Mouse (Mus musculus) macrophage (primary cell): ENCODE data around the gene Samhd1. TPM values are rescaled to one million over a fixed set of nuclear protein-coding genes. Genes with fewer than 3 reads are reported as not detected.

ENCODE experiments used
- H3K27ac ChIP-seq: fragments of 350-480 bp; formaldehyde crosslinking; 2 replicates; pipeline ENCODE4 v1.9.0; 2021
- H3K36me3 ChIP-seq: fragments of 350-480 bp; formaldehyde crosslinking; 2 replicates; pipeline ENCODE4 v1.9.0; 2021; ENCODE audit errors: inconsistent target
- H3K4me3 ChIP-seq: fragments of 350-480 bp; formaldehyde crosslinking; 2 replicates; pipeline ENCODE4 v1.9.0; 2021; ENCODE audit errors: inconsistent target
- H3K79me2 ChIP-seq: fragments of 350-480 bp; formaldehyde crosslinking; 2 replicates; pipeline ENCODE4 v1.9.0; 2021; ENCODE audit errors: inconsistent target
- WGBS: methylation state at CpG from one replicate; pipeline ENCODE4 v1.1.7; 2026; ENCODE audit warnings: inconsistent platforms; ENCODE audit not compliant: missing documents; 5-methylcytosine and 5-hydroxymethylcytosine counted together
- polyA plus RNA-seq: library from polyadenylated mRNA; stranded (reverse); fragments of 250-400 nt; gene quantifications from 3 replicates; pipeline ENCODE4 v1.2.4, GENCODE M21; 2018; ENCODE audit warnings: inconsistent platforms

The Samhd1 gene
- polyA plus RNA-seq, 1 experiment from 2014 or later = 460 TPM

DNA sequence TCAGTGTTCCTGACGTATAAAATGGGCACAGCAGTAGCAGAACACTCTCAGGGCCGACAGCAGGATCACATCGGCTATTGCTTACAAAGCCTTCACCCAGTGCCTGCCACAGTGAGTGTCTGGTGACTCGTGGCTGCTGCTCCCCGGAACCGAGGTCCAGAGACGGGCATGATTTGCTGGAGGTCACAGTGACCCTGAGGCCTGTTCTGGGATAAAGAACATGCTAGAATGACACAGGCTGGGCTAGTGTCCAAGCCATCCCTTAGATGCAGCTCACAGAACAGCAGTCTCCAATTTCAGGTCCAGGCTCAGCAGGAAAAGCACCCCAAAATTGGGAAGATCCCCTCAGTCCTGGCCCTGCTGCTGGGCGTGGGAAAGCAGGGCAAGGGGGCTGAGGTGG is 80.8 kb downstream of the Samhd1 start:
- Histone ChIP-seq H3K79me2 (peaks cover 57% of the 10 kb centered on the region; the same call in 1 of the 2 replicates), H3K36me3 (peaks cover 22% of the 10 kb centered on the region; the same call in 1 of the 2 replicates), H3K4me3 (no peak overlapping the region), H3K27ac (no peak overlapping the region)
- 85% methylated on average over 8 of the region's 8 CpGs for WGBS

DNA sequence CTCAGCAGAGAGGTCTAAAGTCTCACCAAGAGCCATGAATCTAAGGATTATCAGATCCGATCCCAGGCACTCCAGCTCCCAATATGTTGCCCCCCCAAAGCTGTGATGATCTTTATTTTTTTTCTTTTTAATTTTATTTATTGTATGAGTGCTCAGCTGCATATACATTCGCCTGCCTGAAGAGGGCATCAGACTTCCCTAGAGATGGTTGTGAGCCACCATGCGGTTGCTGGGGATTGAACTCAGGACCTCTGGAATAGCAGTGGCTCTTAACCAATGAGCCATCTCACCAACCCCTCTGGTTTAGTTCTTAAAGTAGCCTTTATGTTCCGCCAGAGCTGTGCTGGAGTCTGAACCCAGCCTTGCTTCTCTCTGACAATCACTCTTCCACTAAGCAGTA is 81.3 kb downstream of the Samhd1 start:
- H3K79me2 ChIP-seq = peaks cover 57% of the 10 kb centered on the region; the same call in 1 of the 2 replicates
- no peak overlapping the region for H3K27ac ChIP-seq
- H3K4me3 ChIP-seq = no peak overlapping the region
- peaks cover 19% of the 10 kb centered on the region; the same call in 1 of the 2 replicates for H3K36me3 ChIP-seq
- WGBS = 91% methylated on average over 4 of the region's 4 CpGs

DNA sequence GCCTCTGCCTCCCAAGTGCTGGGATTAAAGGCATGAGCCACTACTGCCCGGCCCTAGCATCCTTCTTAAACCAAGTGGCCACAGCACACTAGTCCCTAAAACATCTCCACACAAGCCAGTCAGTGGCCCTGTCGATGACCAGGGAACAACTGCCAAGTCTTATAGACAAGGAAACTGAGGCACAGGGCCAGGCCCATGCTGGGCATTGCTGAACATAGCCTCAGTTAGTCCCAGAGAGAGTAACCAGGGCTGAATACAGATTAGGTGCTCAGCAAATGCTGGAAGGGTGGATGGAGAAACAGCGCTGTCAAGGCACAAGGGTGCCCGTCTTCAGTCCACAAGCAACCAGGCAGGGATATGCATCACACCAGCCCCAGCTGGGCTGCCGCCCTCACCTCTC is 81.9 kb downstream of the Samhd1 start:
- H3K4me3 ChIP-seq = no peak overlapping the region
- peaks cover 19% of the 10 kb centered on the region; the same call in 1 of the 2 replicates for H3K36me3 ChIP-seq
- 95% methylated on average over 5 of the region's 5 CpGs for WGBS
- no peak overlapping the region for H3K27ac ChIP-seq
- peaks cover 57% of the 10 kb centered on the region; the same call in 1 of the 2 replicates for H3K79me2 ChIP-seq

DNA sequence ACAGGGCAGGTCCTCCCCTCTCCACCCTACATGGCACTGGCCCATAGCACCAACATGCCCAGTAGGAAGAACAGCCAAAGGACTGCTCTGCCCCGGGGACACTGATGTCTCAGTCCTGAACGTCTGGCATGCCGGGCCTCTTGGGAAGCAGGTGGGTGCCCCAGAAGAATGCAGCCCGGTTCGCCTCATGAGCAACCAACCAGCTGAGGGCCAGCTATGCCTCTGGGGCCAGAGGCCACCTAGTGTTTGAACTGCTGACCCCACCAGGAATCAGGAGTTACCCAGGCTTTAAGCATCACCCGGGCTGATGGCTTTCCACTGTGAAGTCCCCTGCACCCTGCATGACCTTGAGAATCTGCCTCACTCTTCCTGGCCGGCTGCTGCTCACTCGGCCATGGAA is 82.6 kb downstream of the Samhd1 start:
- Histone ChIP-seq H3K79me2 (peaks cover 56% of the 10 kb centered on the region; the same call in 1 of the 2 replicates), H3K27ac (no peak overlapping the region), H3K36me3 (peaks cover 19% of the 10 kb centered on the region; the same call in 1 of the 2 replicates), H3K4me3 (no peak overlapping the region)
- 92% methylated on average over 8 of the region's 8 CpGs for WGBS

DNA sequence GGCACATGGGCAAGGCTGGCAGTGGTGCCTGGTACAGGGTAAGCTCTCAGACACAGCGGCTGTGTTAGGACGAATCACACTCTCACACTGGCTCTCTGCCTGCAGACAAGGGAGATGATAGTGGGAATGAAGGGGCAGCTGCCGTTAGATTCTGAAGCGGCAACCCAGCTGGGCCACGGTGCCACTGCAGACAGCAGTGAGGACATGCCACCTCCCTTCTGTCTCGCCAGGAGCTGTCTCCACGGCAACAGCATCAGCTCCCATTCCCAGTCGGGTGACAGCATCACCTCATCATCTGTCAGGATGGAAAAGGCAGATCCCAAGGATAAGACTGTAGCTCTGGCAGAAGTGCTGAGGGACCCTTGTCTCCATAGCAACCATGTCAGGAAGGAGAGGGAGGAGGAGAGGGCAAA is 85.2 kb downstream of the Samhd1 start:
- H3K27ac ChIP-seq = no peak overlapping the region
- peaks cover 64% of the 10 kb centered on the region; the same call in 1 of the 2 replicates for H3K79me2 ChIP-seq
- WGBS = 93% methylated on average over 8 of the region's 8 CpGs
- H3K4me3 ChIP-seq = no peak overlapping the region
- H3K36me3 ChIP-seq = peaks cover 39% of the 10 kb centered on the region; the same call in 1 of the 2 replicates

DNA sequence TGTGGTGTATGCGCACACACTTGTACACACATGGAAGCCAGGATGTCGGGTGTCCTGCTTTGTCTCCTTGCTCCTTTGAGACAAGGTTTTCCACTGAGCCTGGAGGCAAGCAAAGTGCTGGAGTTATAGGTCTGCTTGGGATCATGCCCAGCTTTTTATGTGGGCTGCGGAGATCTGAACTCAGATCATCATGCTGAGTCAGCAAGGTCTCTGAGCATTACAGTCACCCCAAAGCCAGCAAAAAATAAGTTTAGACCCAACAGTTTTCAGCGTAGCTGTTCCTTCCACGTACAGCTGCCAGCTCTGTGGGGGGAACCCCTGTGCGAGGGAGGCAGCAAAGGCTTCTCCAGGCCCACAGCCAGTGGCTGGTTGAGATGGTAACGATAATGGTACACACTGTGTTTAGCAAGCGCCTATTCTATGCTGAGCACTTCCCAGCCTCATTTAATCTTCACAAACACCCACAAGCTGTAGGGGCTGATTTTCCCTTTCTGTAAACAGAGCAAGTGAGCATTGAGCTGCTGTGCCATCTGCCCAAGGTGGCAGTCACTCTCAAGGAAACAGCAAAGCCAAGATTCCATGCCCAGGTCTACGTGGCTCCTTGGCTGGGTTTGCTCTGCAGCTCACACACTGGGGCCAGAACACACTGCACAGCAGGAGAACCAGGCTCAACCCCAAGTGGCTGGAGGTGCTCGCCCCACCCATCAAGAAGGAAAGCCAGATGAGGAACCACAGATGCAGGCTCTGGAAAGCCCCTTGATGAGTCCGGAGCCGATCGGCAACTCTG is 86.5 kb downstream of the Samhd1 start:
- Histone ChIP-seq H3K79me2 (peaks cover 67% of the 10 kb centered on the region; the same call in 1 of the 2 replicates), H3K4me3 (no peak overlapping the region), H3K36me3 (peaks cover 44% of the 10 kb centered on the region; the same call in 1 of the 2 replicates), H3K27ac (no peak overlapping the region)
- 88% methylated on average over 13 of the region's 13 CpGs for WGBS

Other genes with a start within 250 kb of the Samhd1 start
- 0.12 to 0.23 TPM in 2 of 3 replicates, not detected in the other for gene Sla2, start 248.1 kb downstream of the Samhd1 start, polyA plus RNA-seq
- gene Ndrg3, start 143.2 kb downstream of the Samhd1 start, polyA plus RNA-seq = 24.2 to 37.2 TPM (median 32.1 TPM) in 3 replicates
- 3.3 to 6.5 TPM (median 3.4 TPM) in 3 replicates for gene Dsn1, start 128.1 kb downstream of the Samhd1 start, polyA plus RNA-seq
- 8.1 to 15.4 TPM (median 10.2 TPM) in 3 replicates for gene Soga1, start 56.0 kb downstream of the Samhd1 start, polyA plus RNA-seq
- gene Tldc2, start 48.2 kb downstream of the Samhd1 start, polyA plus RNA-seq = not detected in 3 replicates
- 10.6 to 26.0 TPM (median 16.2 TPM) in 3 replicates for gene Rbl1, start 69.3 kb upstream of the Samhd1 start, polyA plus RNA-seq
- 178 to 217 TPM (median 184 TPM) in 3 replicates for gene Rpn2, start 143.8 kb upstream of the Samhd1 start, polyA plus RNA-seq
- gene Mroh8, start 144.3 kb upstream of the Samhd1 start, polyA plus RNA-seq = 0.15 to 0.18 TPM in 2 of 3 replicates, not detected in the other
- gene Ghrh, start 212.2 kb upstream of the Samhd1 start, polyA plus RNA-seq = not detected in 3 replicates
- gene Manbal, start 232.3 kb upstream of the Samhd1 start, polyA plus RNA-seq = 36.1 to 57.8 TPM (median 47.9 TPM) in 3 replicates